Mouse (Mus musculus): ENCODE results near the gene Camk1g.
A peak's percentile ranks its signal among the peaks of the same experiment; 100 is the strongest.

Gene Camk1g

DNA sequence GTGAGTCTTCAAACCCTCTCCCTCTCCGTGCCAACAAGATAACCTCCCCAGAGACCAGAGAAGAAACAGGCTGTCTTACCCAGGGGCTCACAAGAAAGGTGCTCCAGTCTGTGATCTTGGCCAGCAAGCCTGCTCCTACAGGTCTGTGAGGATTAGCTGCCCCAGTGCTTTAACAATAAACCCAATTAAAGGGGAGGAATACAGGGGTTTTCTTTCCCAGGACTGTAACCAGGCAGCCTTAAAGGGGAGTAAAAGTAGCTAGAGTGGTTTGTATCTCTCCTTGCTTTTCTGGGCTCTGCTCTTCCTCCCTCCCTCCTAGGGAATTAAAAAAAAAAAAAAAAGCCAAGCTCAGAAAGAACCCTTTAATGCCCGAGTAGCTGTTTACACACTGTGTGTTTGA is at the start of gene Camk1g:
Camk1g (minus strand) TSS at position 203 of the 400 bp plus-strand sequence.
- DNase-seq = peak; percentile 36

- no peak for DNase-seq
These were observed 49.1 kb upstream of the Camk1g start for GRCm38 (mm10) chr1:193419168-193419567.

DNA sequence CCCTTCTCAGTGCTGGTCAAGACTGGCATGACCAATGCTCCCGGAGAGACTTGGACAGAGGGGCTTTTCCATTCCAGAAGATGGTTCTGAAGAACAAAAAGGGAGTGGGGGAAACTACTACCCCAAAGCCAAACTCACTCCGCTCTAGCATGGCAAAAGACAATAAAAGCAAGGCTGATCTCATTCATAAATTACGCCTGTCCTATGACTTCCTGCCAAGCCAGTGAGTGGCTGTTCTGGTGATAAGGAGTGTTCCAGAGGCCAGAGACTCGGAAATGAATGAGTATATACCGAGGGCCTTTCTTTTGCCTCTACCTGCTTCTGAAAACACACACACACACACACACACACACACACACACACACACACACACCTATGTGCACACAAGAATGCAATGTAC is 48.6 kb upstream of the Camk1g start:
- peak; percentile 24 for DNase-seq

GRCm38 (mm10) chr1:193414067-193414466 is 44.0 kb upstream of the Camk1g start:
- DNase-seq = no peak

DNA sequence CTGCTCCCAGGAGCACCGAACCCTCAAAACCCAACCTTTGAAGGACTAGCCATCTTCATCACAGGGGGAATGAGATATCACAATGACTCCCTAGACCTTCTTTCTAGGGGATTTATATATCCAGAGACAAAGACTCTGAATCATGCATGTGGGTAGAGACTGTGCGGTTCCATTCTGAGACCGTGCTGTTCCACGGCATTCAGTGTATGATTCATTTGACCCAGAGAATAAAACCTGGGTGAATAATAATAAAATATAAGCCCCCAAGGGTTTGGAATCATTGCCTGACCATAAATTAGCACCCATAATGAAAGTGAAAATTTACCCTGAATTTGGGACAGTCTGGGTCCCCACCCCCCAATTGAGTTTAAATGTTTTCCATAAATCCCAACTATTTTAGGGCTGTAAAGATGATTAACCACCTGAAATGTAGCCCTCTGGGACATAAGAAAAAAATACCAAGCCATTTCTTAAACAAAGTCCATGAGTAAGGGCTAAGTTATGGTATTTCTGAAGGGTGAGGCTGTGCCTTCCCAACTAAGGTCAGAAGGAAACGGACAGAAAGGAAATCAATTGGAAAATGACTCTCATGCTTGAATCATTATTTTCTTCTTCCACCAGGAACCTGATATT is 43.4 kb upstream of the Camk1g start:
- DNase-seq = no peak

- no peak for DNase-seq
These were observed 37.4 kb upstream of the Camk1g start for GRCm38 (mm10) chr1:193407487-193407886.

DNA sequence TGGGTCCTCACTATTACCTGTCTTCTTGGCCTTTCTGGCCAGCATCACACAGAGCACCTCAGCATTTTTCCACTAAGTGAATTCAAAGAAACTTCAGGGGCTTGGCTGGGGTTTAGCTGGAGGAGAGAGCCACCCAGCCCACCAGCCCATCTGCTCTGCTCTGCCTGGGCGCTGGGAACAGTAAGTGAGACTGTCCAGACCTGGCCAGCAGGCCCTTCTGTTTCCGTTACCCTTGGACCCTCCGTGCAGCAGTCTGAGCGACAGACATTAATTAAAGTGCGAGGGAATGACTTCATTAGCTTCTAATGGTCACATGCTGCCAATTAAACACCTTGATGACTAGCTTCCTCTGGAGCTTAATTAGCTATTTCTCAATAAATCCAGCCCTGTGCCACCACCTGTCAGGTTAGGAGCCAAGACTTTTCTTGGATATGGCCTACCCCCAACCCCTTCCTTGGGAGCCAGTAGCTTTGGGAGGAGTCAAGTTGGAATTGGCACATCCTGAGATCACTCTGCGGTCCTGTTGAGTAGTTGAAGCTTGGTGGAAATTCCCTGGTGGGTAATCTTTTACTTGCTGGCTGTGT is 36.1 kb upstream of the Camk1g start:
- no peak for DNase-seq

DNA sequence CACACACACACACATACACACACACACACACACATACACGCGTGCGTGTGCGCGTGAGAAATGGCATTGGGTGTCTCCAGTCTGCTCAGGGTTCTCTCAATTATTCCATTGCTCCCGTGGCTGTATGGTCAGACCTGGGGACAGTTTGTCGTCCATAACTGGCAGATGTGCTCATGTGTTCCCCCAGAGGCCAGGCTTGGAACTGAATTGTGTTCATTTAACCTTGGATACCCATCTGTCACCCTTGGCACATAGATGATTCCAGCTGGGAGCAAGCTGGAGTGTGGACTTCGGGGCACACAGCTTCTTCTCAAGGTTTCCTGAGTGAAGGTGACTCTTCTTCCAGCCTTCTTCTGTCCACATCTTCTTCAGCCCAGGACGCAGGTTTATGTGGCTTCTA is 31.6 kb upstream of the Camk1g start:
- no peak for DNase-seq

DNA sequence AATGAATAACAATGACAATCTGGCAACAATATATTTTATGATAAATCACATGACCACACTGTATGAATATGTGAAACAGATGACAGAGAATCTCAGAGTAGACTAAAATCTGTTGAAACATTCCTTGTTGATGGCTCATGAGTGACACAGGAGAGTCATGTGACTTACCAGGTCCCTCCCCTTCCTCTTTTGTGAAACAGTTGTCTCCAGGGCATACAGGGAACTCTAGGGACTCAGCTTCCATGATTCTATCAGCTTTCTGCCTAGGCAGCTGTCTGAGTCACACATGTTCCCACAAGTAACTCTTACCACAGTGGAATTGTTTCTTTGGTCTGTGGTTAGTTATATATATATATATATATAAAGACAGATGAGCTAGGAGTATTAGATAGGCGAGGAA is 30.2 kb upstream of the Camk1g start:
- no peak for DNase-seq

DNA sequence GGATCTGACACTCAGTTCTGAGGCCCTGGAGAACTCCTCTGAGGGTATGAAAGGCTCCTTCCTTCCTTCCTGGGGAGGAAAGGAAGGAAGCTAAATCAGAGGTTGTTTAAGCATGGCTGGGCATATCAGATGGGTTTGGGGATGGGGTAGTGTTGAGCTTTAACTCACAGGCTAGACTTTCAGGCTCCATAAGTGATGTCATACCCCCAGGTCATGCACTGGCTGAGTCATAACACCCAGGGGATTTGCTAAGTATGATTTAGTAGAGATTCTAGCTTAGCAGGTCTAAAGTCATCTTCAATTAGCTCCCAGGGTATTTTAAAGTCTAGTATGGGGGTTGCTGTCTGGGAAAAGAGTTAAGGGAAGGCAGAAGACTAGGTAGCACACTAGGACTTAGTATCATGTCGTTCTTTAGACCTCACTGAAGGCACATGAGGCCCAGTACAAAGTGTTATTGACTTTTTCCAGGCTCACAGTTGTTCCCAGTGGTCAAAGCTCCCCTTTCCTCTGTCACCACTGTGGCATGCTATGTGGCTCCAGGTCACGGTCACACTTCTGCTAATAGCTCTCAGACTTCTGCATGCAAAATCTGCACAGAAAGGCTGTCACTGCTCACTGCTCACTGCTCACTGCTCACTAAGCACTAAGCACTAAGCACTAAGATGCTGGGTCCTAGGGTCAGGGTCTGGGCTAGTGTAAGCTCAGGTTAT is 28.8 kb upstream of the Camk1g start:
- no peak for DNase-seq

GRCm38 (mm10) chr1:193397109-193397508 is 27.0 kb upstream of the Camk1g start:
- no peak for DNase-seq

DNA sequence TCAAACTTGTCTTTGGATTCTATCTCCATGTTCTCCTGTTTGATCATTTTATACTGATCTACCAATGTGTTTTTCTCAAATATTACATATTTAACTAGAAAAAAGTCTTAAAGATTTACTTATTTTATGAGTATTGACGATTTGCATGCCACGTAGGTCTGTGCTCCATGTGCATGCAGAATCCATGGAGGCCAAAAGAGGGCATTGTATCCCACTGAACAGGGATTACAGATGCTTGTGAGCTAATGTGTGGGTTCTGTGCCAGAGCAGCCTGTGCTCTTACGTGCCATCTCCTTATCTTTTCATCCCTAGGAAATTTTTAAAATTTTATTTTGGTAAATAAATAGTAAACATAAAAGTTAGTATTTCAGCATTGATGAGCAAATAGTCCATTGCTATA is 22.2 kb upstream of the Camk1g start:
- no peak for DNase-seq

GRCm38 (mm10) chr1:193390004-193390403 is 19.9 kb upstream of the Camk1g start:
- DNase-seq = no peak

- DNase-seq = no peak
These were observed 19.4 kb upstream of the Camk1g start for GRCm38 (mm10) chr1:193389505-193389904.

GRCm38 (mm10) chr1:193387241-193387640 is 17.1 kb upstream of the Camk1g start:
- no peak for DNase-seq

- peak; percentile 91 for DNase-seq
These were observed 16.0 kb upstream of the Camk1g start for GRCm38 (mm10) chr1:193386136-193386535.

- DNase-seq = peak; percentile 63
These were observed 12.9 kb upstream of the Camk1g start for GRCm38 (mm10) chr1:193382841-193383462.

DNA sequence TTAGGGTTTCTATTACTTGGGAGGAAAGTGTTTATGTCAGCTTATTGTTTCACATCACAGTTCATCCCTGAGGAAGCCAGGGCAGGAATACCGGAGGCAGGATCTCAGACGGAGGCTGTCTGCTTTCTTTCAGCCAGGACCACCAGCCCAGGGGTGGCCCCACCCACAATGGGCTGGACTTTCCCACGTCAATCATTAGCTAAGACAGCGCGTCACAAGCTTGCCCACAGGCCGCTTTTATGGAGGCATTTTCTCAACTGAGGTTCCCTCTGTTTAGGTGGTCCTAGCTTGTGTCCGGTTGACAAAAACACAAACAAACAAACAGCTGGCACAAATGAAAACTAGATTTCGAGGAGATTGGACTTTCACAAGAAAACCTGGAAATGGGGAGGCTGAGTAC is 12.3 kb upstream of the Camk1g start:
- peak; percentile 59 for DNase-seq

- no peak for DNase-seq
These were observed 11.7 kb upstream of the Camk1g start for GRCm38 (mm10) chr1:193381597-193382404.

DNA sequence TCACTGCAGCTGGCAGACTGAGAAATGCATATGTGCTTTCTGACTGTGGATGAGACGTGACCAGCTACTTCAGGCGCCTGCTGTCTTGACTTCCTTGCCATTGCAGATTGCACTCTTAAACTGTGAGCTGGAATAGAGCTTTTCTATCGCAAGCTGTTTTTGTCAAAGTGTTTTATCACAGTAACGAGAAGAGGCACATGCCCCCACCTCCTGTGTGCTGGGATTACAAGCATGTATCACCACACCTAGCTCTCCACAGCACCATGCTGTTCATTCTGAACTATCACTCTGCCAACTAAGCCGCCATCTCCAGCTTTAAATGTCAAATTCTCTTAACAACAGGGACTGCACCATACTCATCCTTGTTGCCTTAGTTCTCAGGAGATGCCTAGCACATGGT is 10.8 kb upstream of the Camk1g start:
- DNase-seq = no peak

GRCm38 (mm10) chr1:193379634-193380033 is 9.5 kb upstream of the Camk1g start:
- no peak for DNase-seq

GRCm38 (mm10) chr1:193376478-193377134 is 6.5 kb upstream of the Camk1g start:
- DNase-seq = peak; percentile 67
